Mouse (Mus musculus): ENCODE results near the gene Lalba. TPM values are rescaled to one million over a fixed set of nuclear protein-coding genes. Genes with fewer than 3 reads are reported as not detected.
"Not testable (repeated sequence)": the region's sequence is repeated elsewhere in the genome, so short reads cannot be mapped to it uniquely, and the experiment has no call there.

Lalba gene
- polyA plus RNA-seq, 1 experiment from 2014 or later, result 0.57 TPM

- Histone ChIP-seq H3K27ac (ENCODE audit: low read depth) (no peak overlapping the region), H3K4me1 (replicated peaks; ENCODE audit: control insufficient read depth, insufficient read depth, low read length) (peaks cover 6% of the 10 kb centered on the region; the same call in 1 of the 2 replicates), H3K27me3 (replicated peaks; ENCODE audit: control insufficient read depth, insufficient read depth, low read length) (no peaks in the 10 kb centered on the region), H3K4me2 (ENCODE audit: low read length) (no peak overlapping the region), H3K36me3 (ENCODE audit: control insufficient read depth, insufficient read depth, low read length) (peaks cover 11% of the 10 kb centered on the region; the same call in 1 of the 2 replicates), H3K9ac (ENCODE audit: low read length) (no peak overlapping the region), H3K4me3 (ENCODE audit: low read depth, low read length) (no peak overlapping the region), H3K9me3 (ENCODE audit: control insufficient read depth, low read length) (no peaks in the 10 kb centered on the region)
- 83% methylated on average over 8 of the region's 8 CpGs for WGBS
- DNase-seq (ENCODE audit: low spot score) (no peak), ATAC-seq (replicated peaks; ENCODE audit: low FRiP score, low TSS enrichment, low read depth) (no peak)
These were observed 31.6 kb upstream of the Lalba start for GRCm38 (mm10) chr15:98514146-98514545.

DNA sequence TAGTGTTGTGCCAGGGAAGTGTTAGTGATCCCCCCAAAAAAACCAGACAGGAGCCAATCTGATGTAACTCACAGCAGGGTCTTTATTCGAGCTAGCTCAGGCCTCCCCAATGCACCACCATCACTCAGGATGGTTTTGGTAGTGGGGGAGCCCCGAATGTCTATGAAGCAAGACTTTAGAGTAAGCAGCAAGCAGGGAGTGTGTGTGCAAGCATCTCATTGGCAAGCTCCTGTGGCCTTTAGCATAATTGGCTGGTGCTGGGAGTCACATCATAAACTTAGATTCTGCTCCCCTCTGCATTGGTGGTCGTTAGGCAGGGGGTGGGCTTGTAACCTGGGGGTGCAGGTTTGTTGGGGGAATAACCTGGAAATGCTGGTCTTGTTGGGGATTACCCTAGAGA lies 31.2 kb upstream of the Lalba start:
- not testable (repeated sequence) for H3K9ac ChIP-seq (ENCODE audit: low read length); DNase-seq (ENCODE audit: low spot score); H3K27me3 ChIP-seq (replicated peaks; ENCODE audit: control insufficient read depth, insufficient read depth, low read length); H3K4me3 ChIP-seq (ENCODE audit: low read depth, low read length); H3K4me2 ChIP-seq (ENCODE audit: low read length); H3K4me1 ChIP-seq (replicated peaks; ENCODE audit: control insufficient read depth, insufficient read depth, low read length); H3K27ac ChIP-seq (ENCODE audit: low read depth); H3K9me3 ChIP-seq (ENCODE audit: control insufficient read depth, low read length); ATAC-seq (replicated peaks; ENCODE audit: low FRiP score, low TSS enrichment, low read depth)
- 66% methylated on average over 3 of the region's 3 CpGs for WGBS
- peaks cover 11% of the 10 kb centered on the region; the same call in 1 of the 2 replicates for H3K36me3 ChIP-seq (ENCODE audit: control insufficient read depth, insufficient read depth, low read length)

GRCm38 (mm10) chr15:98512799-98513321 lies 30.3 kb upstream of the Lalba start:
- peaks cover 6% of the 10 kb centered on the region; the same call in 1 of the 2 replicates for H3K4me1 ChIP-seq (replicated peaks; ENCODE audit: control insufficient read depth, insufficient read depth, low read length)
- no peak for DNase-seq (ENCODE audit: low spot score)
- H3K4me2 ChIP-seq (ENCODE audit: low read length), result no peak overlapping the region
- WGBS, result 40% methylated on average over 17 of the region's 17 CpGs
- peaks cover 3% of the 10 kb centered on the region; the same call in 1 of the 2 replicates for H3K36me3 ChIP-seq (ENCODE audit: control insufficient read depth, insufficient read depth, low read length)
- no peak overlapping the region for H3K27ac ChIP-seq (ENCODE audit: low read depth)
- no peaks in the 10 kb centered on the region for H3K9me3 ChIP-seq (ENCODE audit: control insufficient read depth, low read length)
- H3K4me3 ChIP-seq (ENCODE audit: low read depth, low read length), result no peak overlapping the region
- no peak overlapping the region for H3K9ac ChIP-seq (ENCODE audit: low read length)
- no peak for ATAC-seq (replicated peaks; ENCODE audit: low FRiP score, low TSS enrichment, low read depth)
- no peaks in the 10 kb centered on the region for H3K27me3 ChIP-seq (replicated peaks; ENCODE audit: control insufficient read depth, insufficient read depth, low read length)

DNA sequence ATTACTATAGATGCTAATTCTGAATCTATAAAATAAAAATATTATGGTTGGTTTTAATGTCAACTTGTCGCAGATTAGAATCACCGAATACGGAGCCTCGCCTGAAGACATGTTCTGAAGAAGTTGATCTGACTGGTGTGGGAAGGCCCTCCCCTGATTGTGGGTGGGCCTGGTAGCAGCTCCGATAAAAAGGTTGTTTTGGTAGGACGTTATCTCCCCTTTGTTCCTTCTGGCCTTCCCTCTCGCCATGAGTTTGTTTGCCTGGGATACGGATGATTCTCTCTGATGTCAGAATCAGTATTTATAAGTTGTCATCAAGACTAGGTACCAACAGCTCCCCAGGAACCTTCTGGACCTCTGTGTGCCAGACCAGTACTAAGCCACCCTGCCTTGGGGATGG lies 29.7 kb upstream of the Lalba start:
- Histone ChIP-seq H3K9me3 (ENCODE audit: control insufficient read depth, low read length) (no peaks in the 10 kb centered on the region), H3K4me1 (replicated peaks; ENCODE audit: control insufficient read depth, insufficient read depth, low read length) (peaks cover 6% of the 10 kb centered on the region; the same call in 1 of the 2 replicates), H3K4me3 (ENCODE audit: low read depth, low read length) (no peak overlapping the region), H3K27ac (ENCODE audit: low read depth) (no peak overlapping the region), H3K36me3 (ENCODE audit: control insufficient read depth, insufficient read depth, low read length) (no peaks in the 10 kb centered on the region), H3K4me2 (ENCODE audit: low read length) (no peak overlapping the region), H3K9ac (ENCODE audit: low read length) (no peak overlapping the region), H3K27me3 (replicated peaks; ENCODE audit: control insufficient read depth, insufficient read depth, low read length) (no peaks in the 10 kb centered on the region)
- no peak for DNase-seq (ENCODE audit: low spot score)
- 65% methylated on average over 8 of the region's 8 CpGs for WGBS
- ATAC-seq (replicated peaks; ENCODE audit: low FRiP score, low TSS enrichment, low read depth), result no peak

DNA sequence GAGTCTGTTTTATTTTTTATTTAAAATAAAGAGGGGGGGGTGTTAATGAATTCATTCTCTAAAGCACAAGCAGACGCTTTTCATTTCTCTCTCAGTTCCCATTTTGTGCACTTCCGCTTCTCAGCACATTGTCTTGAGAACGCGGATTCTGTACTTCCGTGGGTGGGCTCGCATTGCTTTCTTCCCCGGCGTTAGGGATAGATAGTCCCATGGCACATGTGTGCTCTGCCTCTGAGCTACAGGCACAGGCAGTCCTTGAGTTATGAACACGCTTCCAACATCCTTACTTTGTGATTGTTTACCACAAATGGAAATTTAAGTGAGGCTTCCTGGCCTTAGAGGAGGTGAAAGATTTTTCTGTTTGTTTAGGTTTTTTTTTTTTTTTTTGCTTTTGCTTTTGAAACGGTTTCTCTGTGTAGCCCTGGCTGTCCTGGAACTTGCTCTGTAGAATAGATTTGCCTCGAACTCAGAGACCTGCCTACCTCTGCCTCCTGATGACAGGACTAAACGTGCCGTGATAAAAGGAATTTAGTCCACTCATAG lies 28.9 kb upstream of the Lalba start:
- H3K9me3 ChIP-seq (ENCODE audit: control insufficient read depth, low read length), result no peaks in the 10 kb centered on the region
- DNase-seq (ENCODE audit: low spot score) (no peak), ATAC-seq (replicated peaks; ENCODE audit: low FRiP score, low TSS enrichment, low read depth) (no peak)
- no peak overlapping the region for H3K27ac ChIP-seq (ENCODE audit: low read depth)
- no peaks in the 10 kb centered on the region for H3K36me3 ChIP-seq (ENCODE audit: control insufficient read depth, insufficient read depth, low read length)
- H3K9ac ChIP-seq (ENCODE audit: low read length), result no peak overlapping the region
- H3K4me3 ChIP-seq (ENCODE audit: low read depth, low read length), result no peak overlapping the region
- no peaks in the 10 kb centered on the region for H3K27me3 ChIP-seq (replicated peaks; ENCODE audit: control insufficient read depth, insufficient read depth, low read length)
- H3K4me2 ChIP-seq (ENCODE audit: low read length), result no peak overlapping the region
- WGBS, result 76% methylated on average over 13 of the region's 13 CpGs
- H3K4me1 ChIP-seq (replicated peaks; ENCODE audit: control insufficient read depth, insufficient read depth, low read length), result peaks cover 6% of the 10 kb centered on the region; the same call in 1 of the 2 replicates

DNA sequence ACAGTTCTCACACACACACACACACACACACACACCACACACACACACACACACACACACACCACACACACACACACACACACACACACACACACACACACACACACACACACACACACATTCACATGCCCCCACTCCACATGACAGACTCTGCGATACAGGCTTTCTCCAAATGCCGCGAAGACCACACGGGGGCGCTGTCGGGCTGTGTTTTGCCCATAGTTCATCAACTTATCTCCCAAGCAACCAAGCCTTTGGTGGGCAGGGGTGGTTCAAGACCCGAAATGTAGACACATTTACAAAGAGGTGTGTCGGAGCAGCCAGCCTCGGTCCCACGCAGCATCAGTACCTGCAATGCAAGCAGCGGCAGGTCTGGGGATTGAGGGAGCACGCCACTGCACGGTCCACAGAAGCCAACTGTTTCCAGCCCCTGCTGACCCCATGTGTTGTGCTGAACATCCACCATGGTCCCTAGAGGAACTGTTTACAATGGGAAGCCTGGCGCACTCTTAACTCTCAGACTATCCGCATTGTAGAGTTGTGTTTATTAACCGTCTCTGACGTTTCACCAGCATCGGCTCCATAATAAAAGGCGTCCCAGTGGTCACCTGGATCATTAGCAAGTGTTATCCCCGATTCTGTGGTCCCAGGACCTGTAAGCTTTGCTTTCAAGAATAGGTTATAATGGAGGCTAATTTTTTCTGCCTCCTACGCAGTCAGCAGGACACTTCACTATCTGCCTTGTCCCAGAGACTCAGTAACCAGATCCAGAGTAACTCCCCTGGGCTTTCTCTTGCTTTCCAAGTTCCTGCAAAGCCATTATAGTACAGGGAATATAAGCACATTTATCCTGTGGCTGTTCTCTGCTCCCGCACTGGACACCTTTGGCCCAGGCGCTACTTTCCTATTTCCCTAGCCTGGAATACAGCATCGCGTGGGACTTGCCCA lies 28.2 kb upstream of the Lalba start:
- Histone ChIP-seq H3K36me3 (ENCODE audit: control insufficient read depth, insufficient read depth, low read length) (no peaks in the 10 kb centered on the region), H3K4me3 (ENCODE audit: low read depth, low read length) (no peak overlapping the region), H3K9me3 (ENCODE audit: control insufficient read depth, low read length) (no peaks in the 10 kb centered on the region), H3K27me3 (replicated peaks; ENCODE audit: control insufficient read depth, insufficient read depth, low read length) (no peaks in the 10 kb centered on the region), H3K4me1 (replicated peaks; ENCODE audit: control insufficient read depth, insufficient read depth, low read length) (peaks cover 6% of the 10 kb centered on the region; the same call in 1 of the 2 replicates), H3K4me2 (ENCODE audit: low read length) (peak overlapping the region; percentile 43), H3K9ac (ENCODE audit: low read length) (no peak overlapping the region), H3K27ac (ENCODE audit: low read depth) (no peak overlapping the region)
- DNase-seq (ENCODE audit: low spot score) (peak; percentile 91), ATAC-seq (replicated peaks; ENCODE audit: low FRiP score, low TSS enrichment, low read depth) (no peak)
- 24% methylated on average over 25 of the region's 25 CpGs for WGBS

DNA sequence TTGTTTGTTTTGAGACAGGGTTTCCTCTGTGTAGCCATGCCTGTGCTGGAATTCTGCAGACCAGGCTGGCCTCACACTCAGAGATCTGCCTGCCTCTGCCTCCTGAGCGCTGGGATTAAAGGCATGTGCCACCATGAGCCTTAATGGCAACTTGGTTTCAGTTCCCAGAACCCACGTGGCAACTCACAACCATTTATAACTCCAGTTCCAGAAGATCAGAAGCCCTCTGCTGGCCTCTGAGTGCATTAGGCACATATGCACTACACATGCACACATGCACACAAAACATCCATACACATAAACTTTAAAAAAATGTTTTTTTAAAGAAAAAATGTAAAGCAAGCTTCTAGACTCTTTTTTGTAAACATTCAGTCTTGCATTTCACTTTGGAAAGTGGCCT lies 26.9 kb upstream of the Lalba start:
- ATAC-seq (replicated peaks; ENCODE audit: low FRiP score, low TSS enrichment, low read depth) (no peak), DNase-seq (ENCODE audit: low spot score) (no peak)
- H3K27ac ChIP-seq (ENCODE audit: low read depth), result no peak overlapping the region
- no peak overlapping the region for H3K4me3 ChIP-seq (ENCODE audit: low read depth, low read length)
- H3K4me2 ChIP-seq (ENCODE audit: low read length), result no peak overlapping the region
- peaks cover 6% of the 10 kb centered on the region; the same call in 1 of the 2 replicates for H3K4me1 ChIP-seq (replicated peaks; ENCODE audit: control insufficient read depth, insufficient read depth, low read length)
- 52% methylated on average over 2 of the region's 2 CpGs for WGBS
- no peaks in the 10 kb centered on the region for H3K9me3 ChIP-seq (ENCODE audit: control insufficient read depth, low read length)
- H3K27me3 ChIP-seq (replicated peaks; ENCODE audit: control insufficient read depth, insufficient read depth, low read length), result no peaks in the 10 kb centered on the region
- H3K9ac ChIP-seq (ENCODE audit: low read length), result no peak overlapping the region
- no peaks in the 10 kb centered on the region for H3K36me3 ChIP-seq (ENCODE audit: control insufficient read depth, insufficient read depth, low read length)

DNA sequence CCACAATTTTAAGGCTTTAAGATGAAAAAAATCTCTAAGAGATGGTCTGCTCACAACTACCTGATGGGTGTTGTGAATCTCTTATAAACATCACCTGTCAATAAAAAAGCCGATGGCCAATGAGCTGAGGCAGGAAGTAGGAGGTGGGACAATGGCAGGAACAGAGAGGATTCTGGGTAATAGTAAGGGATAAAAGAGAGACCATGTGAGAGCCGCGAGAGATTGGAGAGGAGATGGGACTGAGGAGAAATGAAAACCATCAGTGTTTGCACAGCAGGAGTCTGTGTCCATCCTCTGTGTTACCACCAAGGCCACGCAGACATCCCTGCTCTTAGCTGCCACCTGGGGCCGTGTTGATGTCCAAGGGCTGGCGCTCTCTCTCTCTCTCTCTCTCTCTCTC lies 24.8 kb upstream of the Lalba start:
- Histone ChIP-seq H3K4me2 (ENCODE audit: low read length) (no peak overlapping the region), H3K9ac (ENCODE audit: low read length) (no peak overlapping the region), H3K27me3 (replicated peaks; ENCODE audit: control insufficient read depth, insufficient read depth, low read length) (no peaks in the 10 kb centered on the region), H3K27ac (ENCODE audit: low read depth) (no peak overlapping the region), H3K4me3 (ENCODE audit: low read depth, low read length) (no peak overlapping the region), H3K4me1 (replicated peaks; ENCODE audit: control insufficient read depth, insufficient read depth, low read length) (peaks cover 6% of the 10 kb centered on the region; the same call in 1 of the 2 replicates), H3K36me3 (ENCODE audit: control insufficient read depth, insufficient read depth, low read length) (no peaks in the 10 kb centered on the region), H3K9me3 (ENCODE audit: control insufficient read depth, low read length) (no peaks in the 10 kb centered on the region)
- no peak for ATAC-seq (replicated peaks; ENCODE audit: low FRiP score, low TSS enrichment, low read depth)
- DNase-seq (ENCODE audit: low spot score), result no peak
- WGBS, result 85% methylated on average over 6 of the region's 6 CpGs
